Mouse (Mus musculus) cortical plate, adult 2 months (tissue): ENCODE measurements around the gene Cenpf.

Experiments
- CTCF ChIP-seq: fragments of 200-500 bp; IDR thresholded peaks from 2 replicates; pipeline ENCODE4 v1.5.1; 2011; ENCODE audit warnings: mild to moderate bottlenecking, control low read depth, low read length; ENCODE audit not compliant: insufficient read depth; ENCODE audit errors: extremely low read depth
- POLR2A ChIP-seq: fragments of 200-500 bp; IDR thresholded peaks from 2 replicates; pipeline ENCODE4 v1.6.1; 2011; ENCODE audit warnings: mild to moderate bottlenecking, low read length, control low read depth; ENCODE audit not compliant: insufficient read depth; ENCODE audit errors: extremely low read depth

GRCm38 (mm10) chr1:189675953-189676352 is 11.9 kb downstream of the Cenpf start:
- TF ChIP-seq POLR2A: no peak
- TF ChIP-seq CTCF: no peak
